Mouse (Mus musculus): ENCODE measurements around the gene Znfx1. TPM values are rescaled to one million over a fixed set of nuclear protein-coding genes. Genes with fewer than 3 reads are reported as not detected.

Gene Znfx1
- polyA plus RNA-seq, 1 experiment from 2014 or later = 5.3 TPM

DNA sequence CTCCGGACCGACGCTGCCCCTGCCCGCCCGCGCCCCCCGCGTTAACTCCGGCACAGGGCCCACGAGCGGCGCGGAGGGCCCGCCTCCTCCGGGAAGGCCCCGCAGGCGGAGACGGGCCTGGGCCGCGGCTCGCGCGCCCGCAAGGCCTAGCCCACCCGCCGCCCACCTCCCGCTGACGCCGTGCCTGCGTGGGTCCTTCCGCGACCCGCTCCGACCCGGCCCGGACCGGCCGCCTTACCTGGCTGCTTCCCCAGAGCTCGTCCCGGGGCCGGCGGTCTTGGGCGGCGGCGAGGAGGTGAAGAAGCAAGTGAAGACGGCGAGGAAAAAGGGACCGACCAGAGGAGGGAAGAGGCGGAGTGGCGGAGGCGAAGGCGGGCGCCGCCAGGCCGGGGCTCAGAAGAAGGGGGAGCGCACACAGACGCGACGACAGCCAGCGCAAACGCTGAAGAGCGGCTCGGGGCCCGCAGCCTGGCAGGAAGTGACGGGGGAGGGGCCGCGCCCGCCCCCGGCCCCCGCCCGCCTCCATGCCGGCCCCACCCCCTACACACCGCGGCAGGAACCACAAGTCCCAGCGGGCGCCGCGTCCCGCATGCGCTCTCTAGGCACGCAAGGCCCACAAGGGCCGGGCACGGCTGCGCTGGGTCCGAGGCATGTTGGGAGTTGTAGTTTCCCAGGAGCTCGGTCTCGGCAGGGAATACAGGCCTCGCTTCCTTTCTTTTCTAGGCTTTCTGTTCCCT is 66.9 kb downstream of the Znfx1 start, which contains the start of gene Stau1:
Stau1 (minus strand) TSS at position 504 of the 737 bp plus-strand sequence.
- Histone ChIP-seq H3K27me3 (ENCODE audit: poor library complexity, severe bottlenecking) (no peaks in the 10 kb centered on the region), H3K27ac (peak within 1 kb of the TSS; percentile 96), H3K4me1 (peaks cover 43% of the 10 kb centered on the region), H3K9me3 (no peaks in the 10 kb centered on the region), H3K36me3 (replicated peaks) (peaks cover under 1% of the 10 kb centered on the region; the same call in 1 of the 2 replicates), H3K4me3 (peak within 1 kb of the TSS; percentile 99)
- DNase-seq (ENCODE audit: extremely low spot score, low spot score) = peak; percentile 96
- WGBS = under 1% methylated on average over 87 of the region's 88 CpGs

GRCm38 (mm10) chr2:166995021-166995795 is 67.6 kb downstream of the Znfx1 start:
- Histone ChIP-seq H3K27me3 (ENCODE audit: poor library complexity, severe bottlenecking) (no peaks in the 10 kb centered on the region), H3K36me3 (replicated peaks) (peaks cover 8% of the 10 kb centered on the region; the same call in 1 of the 2 replicates), H3K9me3 (no peaks in the 10 kb centered on the region), H3K4me3 (peak overlapping the region; percentile 99), H3K4me1 (peaks cover 43% of the 10 kb centered on the region), H3K27ac (peak overlapping the region; percentile 96)
- DNase-seq (ENCODE audit: extremely low spot score, low spot score) = peak; percentile 23
- 8% methylated on average over 28 of the region's 28 CpGs for WGBS

DNA sequence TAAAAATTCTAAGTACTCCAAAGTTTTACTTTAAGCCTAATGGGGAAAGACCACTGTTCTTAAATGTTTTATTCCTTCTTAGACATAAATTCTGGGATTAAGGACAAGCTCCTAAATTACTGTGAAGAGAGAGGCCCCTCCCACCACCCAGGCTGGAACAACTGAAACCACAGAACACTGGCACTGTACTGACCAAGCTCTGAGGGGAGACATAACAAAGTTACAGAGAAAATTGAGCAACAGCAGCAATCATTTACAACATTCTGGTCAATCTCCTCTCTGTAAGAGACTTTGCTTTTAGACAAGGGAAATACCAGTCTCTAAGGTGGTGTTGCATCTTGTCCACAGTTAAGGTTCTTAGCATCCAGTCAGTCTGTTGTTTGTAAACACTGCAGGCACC is 70.9 kb downstream of the Znfx1 start:
- no peak for DNase-seq (ENCODE audit: extremely low spot score, low spot score)
- peaks cover 43% of the 10 kb centered on the region for H3K4me1 ChIP-seq
- H3K27me3 ChIP-seq (ENCODE audit: poor library complexity, severe bottlenecking) = no peaks in the 10 kb centered on the region
- H3K9me3 ChIP-seq = no peaks in the 10 kb centered on the region
- H3K27ac ChIP-seq = no peak overlapping the region
- H3K4me3 ChIP-seq = no peak overlapping the region
- peaks cover 25% of the 10 kb centered on the region for H3K36me3 ChIP-seq (replicated peaks)

DNA sequence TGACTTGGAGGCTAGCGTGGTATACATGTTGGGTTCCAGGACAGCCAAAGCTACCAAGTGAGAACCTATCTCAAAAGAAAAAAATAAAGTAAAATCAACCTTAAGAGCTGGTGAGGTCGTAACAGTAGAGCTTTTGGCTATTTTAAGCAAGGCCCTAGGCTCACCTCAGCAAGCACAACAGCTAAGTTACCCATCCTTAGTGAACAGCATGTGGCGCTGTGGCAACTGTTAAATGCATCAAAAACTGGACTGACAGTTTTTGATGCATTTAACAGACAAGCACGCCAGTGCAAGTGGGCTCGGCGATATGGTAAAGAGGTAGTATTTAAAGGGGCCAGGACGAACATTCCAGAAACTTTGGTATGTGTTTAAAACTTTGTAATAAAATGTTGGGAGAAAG is 72.0 kb downstream of the Znfx1 start:
- Histone ChIP-seq H3K4me3 (no peak overlapping the region), H3K27ac (no peak overlapping the region), H3K36me3 (replicated peaks) (peaks cover 25% of the 10 kb centered on the region), H3K9me3 (no peaks in the 10 kb centered on the region), H3K27me3 (ENCODE audit: poor library complexity, severe bottlenecking) (no peaks in the 10 kb centered on the region), H3K4me1 (peaks cover 34% of the 10 kb centered on the region)
- no peak for DNase-seq (ENCODE audit: extremely low spot score, low spot score)
- WGBS = 92% methylated on average over 7 of the region's 7 CpGs

Other genes with a start within 250 kb of the Znfx1 start
- 226 and 242 TPM in 2 replicates for gene Cse1l, start 157.0 kb downstream of the Znfx1 start, polyA plus RNA-seq (2016; fragmentation: Nextera tagmentation; extraction: Ambion mirVana)
- gene Stau1, start 66.7 kb downstream of the Znfx1 start, polyA plus RNA-seq (2016; fragmentation: Nextera tagmentation; extraction: Ambion mirVana) = 87.9 and 91.6 TPM in 2 replicates
- gene Ddx27, start 47.8 kb downstream of the Znfx1 start, polyA plus RNA-seq (2016; fragmentation: Nextera tagmentation; extraction: Ambion mirVana) = 76.1 and 77.8 TPM in 2 replicates
- 0.71 and 0.93 TPM in 2 replicates for gene Kcnb1, start 127.1 kb upstream of the Znfx1 start, polyA plus RNA-seq (2016; fragmentation: Nextera tagmentation; extraction: Ambion mirVana)
- gene Ptgis, start 177.6 kb upstream of the Znfx1 start, polyA plus RNA-seq (2016; fragmentation: Nextera tagmentation; extraction: Ambion mirVana) = 13.5 and 13.7 TPM in 2 replicates